Mouse (Mus musculus) hindlimb bud, embryonic 11.5 days (tissue): ENCODE measurements around the gene Tomm20l.

Source experiments
- DNase-seq: peaks from one replicate; pipeline ENCODE4 v3.0.0-alpha.2; 2012; ENCODE audit warnings: low read depth, low spot score; ENCODE audit errors: extremely low spot score

Tomm20l gene

GRCm38 (mm10) chr12:71150167-71150566 lies 38.9 kb downstream of the Tomm20l start:
- DNase-seq = no peak

- DNase-seq = no peak
Observed at GRCm38 (mm10) chr12:71154979-71155378, 43.8 kb downstream of the Tomm20l start.

- no peak for DNase-seq
Observed at GRCm38 (mm10) chr12:71157974-71158373, 46.7 kb downstream of the Tomm20l start.

GRCm38 (mm10) chr12:71164410-71164809 lies 53.2 kb downstream of the Tomm20l start:
- DNase-seq = no peak

GRCm38 (mm10) chr12:71169911-71170310 lies 58.7 kb downstream of the Tomm20l start:
- no peak for DNase-seq
